Mouse (Mus musculus) heart, postnatal 0 days (tissue): ENCODE data around the gene Iffo2.

Experiments used
- CTCF ChIP-seq: IDR thresholded peaks from 2 replicates; pipeline ENCODE4 v1.5.1; 2016; ENCODE audit warnings: antibody characterized with exemption, control low read depth, low read depth
- EP300 ChIP-seq: IDR thresholded peaks from 2 replicates; pipeline ENCODE4 v1.6.1; 2016; ENCODE audit warnings: antibody characterized with exemption, low read depth

GRCm38 (mm10) chr4:139521926-139522325, 8.4 kb upstream of the Iffo2 start:
- no peak for TF ChIP-seq EP300
- no peak for TF ChIP-seq CTCF
